In the genomic region with DNA sequence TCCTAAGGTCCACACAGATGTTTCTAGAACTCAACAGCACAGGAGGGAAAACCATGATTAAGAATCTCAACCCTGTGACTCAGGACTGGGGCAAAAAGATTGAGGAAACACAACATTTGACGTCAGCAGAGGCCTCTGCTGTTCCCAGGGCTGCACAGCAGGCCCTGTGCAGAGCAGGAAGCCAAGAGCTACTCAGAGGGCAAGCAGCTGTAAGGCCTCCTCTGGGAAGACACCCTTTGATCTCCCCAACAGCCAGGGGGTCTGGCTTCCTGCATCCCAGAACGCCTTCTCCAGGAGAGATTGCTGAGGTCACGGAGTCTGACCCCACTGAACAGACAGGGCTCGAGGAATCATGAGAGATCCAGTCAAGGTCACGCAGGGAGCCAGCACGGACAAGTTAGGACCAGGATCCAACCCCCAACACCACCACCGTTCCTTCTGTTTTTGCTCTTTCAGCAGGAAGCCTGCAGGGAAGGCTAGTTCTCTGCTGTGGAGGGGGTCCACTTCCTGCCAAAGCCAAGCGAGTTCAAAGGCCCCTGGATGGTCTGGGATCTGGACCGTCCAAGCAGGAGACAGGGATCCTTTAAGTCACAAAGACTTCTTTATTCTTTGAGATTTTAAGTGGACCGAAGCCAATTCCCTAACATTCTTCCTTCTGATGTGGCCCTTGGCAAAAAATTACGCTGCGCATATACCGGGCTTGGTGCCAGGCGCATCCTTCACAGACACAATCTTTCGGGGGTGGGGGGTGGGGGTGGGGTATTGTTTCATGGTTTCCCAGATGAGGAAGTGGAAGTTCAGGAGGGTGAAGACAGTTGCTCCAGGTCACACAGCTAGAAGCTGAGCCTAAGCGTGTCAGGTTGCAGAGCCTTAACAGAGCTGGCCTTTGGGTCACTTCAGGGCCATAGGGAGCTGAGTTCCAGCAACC, we compare ENCODE assay signal across 7 mouse cellular contexts. TPM values are rescaled to one million over a fixed set of nuclear protein-coding genes. Genes with fewer than 3 reads are reported as not detected.
DNase-seq lines count a peak whose midpoint lies in the region; ATAC-seq and TF ChIP-seq lines count a peak whose summit lies in the region.

No protein-coding gene starts in this region.

- no peak overlapping the region for H3K4me3 ChIP-seq in intestine, embryonic 15.5 days (replicated peaks)
- H3K4me3 ChIP-seq in liver, embryonic 15.5 days (replicated peaks): no peak overlapping the region
- no peak overlapping the region for H3K4me3 ChIP-seq in neural tube, embryonic 14.5 days (ENCODE audit: low read depth, low read length)

- no peaks in the 10 kb centered on the region for H3K36me3 ChIP-seq in intestine, embryonic 15.5 days
- no peaks in the 10 kb centered on the region for H3K36me3 ChIP-seq in liver, embryonic 15.5 days (replicated peaks)
- H3K36me3 ChIP-seq in neural tube, embryonic 14.5 days (ENCODE audit: control insufficient read depth, insufficient read depth, low read length): no peaks in the 10 kb centered on the region

- no peak for TF ChIP-seq CTCF in brain, embryonic 14.5 days (IDR thresholded peaks at IDR 0.05; ENCODE audit: borderline replicate concordance, extremely low read depth, insufficient read depth, insufficient read length)

- no peak overlapping the region for H3K4me2 ChIP-seq in intestine, embryonic 15.5 days (replicated peaks)
- no peak overlapping the region for H3K4me2 ChIP-seq in liver, embryonic 15.5 days
- H3K4me2 ChIP-seq in neural tube, embryonic 14.5 days (ENCODE audit: low read depth, low read length): no peak overlapping the region

- peaks cover 24% of the 10 kb centered on the region for H3K4me1 ChIP-seq in intestine, embryonic 15.5 days (replicated peaks)
- H3K4me1 ChIP-seq in liver, embryonic 15.5 days (replicated peaks): peaks cover 18% of the 10 kb centered on the region
- no peaks in the 10 kb centered on the region for H3K4me1 ChIP-seq in neural tube, embryonic 14.5 days (ENCODE audit: control insufficient read depth, insufficient read depth, low read length)

- 29% methylated on average over 16 of the region's 16 CpGs for WGBS in intestine, embryonic 15.5 days
- WGBS in liver, embryonic 15.5 days (ENCODE audit: insufficient replicate concordance): 45% methylated on average over 16 of the region's 16 CpGs
- WGBS in neural tube, embryonic 14.5 days: 58% methylated on average over 16 of the region's 16 CpGs

- H3K27ac ChIP-seq in intestine, embryonic 15.5 days: peak overlapping the region; percentile 86
- H3K27ac ChIP-seq in liver, embryonic 15.5 days (replicated peaks): peak overlapping the region; percentile 53
- H3K27ac ChIP-seq in neural tube, embryonic 14.5 days (ENCODE audit: low read depth, low read length): peak overlapping the region; percentile 53

- no peaks in the 10 kb centered on the region for H3K27me3 ChIP-seq in intestine, embryonic 15.5 days (replicated peaks)
- H3K27me3 ChIP-seq in liver, embryonic 15.5 days: peaks cover 32% of the 10 kb centered on the region
- no peaks in the 10 kb centered on the region for H3K27me3 ChIP-seq in neural tube, embryonic 14.5 days (ENCODE audit: control insufficient read depth, insufficient read depth, low read length)

- DNase-seq in Muller cell, postnatal 12 days (ENCODE audit: inconsistent ontology term): peak; percentile 63
- peak; percentile 65 for DNase-seq in brain, embryonic 14.5 days (ENCODE audit: low read depth)
- DNase-seq in T-cell, adult 2 months (ENCODE audit: low spot score): no peak

- ATAC-seq in granulocyte monocyte progenitor cell, adult 5-6 weeks (replicated peaks; ENCODE audit: poor library complexity, severe bottlenecking): peak; percentile 69
- peak; percentile 84 for ATAC-seq in intestine, embryonic 15.5 days
- peak; percentile 64 for ATAC-seq in liver, embryonic 15.5 days (ENCODE audit: insufficient read depth)
- ATAC-seq in neural tube, embryonic 14.5 days (ENCODE audit: low read depth): no peak

- TF ChIP-seq POLR2A in brain, embryonic 14.5 days (IDR thresholded peaks at IDR 0.05; ENCODE audit: borderline replicate concordance, extremely low read depth, insufficient read depth, insufficient read length, poor library complexity, severe bottlenecking): no peak

- no peaks in the 10 kb centered on the region for H3K9me3 ChIP-seq in intestine, embryonic 15.5 days
- no peaks in the 10 kb centered on the region for H3K9me3 ChIP-seq in liver, embryonic 15.5 days (replicated peaks)
- no peaks in the 10 kb centered on the region for H3K9me3 ChIP-seq in neural tube, embryonic 14.5 days (ENCODE audit: control insufficient read depth, low read length)

- H3K9ac ChIP-seq in intestine, embryonic 15.5 days: no peak overlapping the region
- no peak overlapping the region for H3K9ac ChIP-seq in liver, embryonic 15.5 days
- H3K9ac ChIP-seq in neural tube, embryonic 14.5 days (replicated peaks; ENCODE audit: low read depth, low read length): no peak overlapping the region

RNA-seq across cellular contexts. Expression of gene Zfp362, which starts 34.2 kb away (rescaled TPM):
- 70.0 and 94.1 TPM in 2 replicates for polyA plus RNA-seq in brain, embryonic 14.5 days (2012; rRNA removed)
- total RNA-seq in granulocyte monocyte progenitor cell, adult 5-6 weeks (2014; fragmentation: Nextera tagmentation): 32.7 and 40.1 TPM in 2 replicates
- 3.7 and 4.4 TPM in 2 replicates for total RNA-seq in granulocyte monocyte progenitor cell, adult 5-6 weeks (2017)
- polyA plus RNA-seq in intestine, embryonic 15.5 days (2015; fragmentation: Nextera tagmentation; extraction: Ambion mirVana): 22.8 and 23.5 TPM in 2 replicates
- polyA plus RNA-seq in liver, embryonic 15.5 days (2015; fragmentation: Nextera tagmentation; extraction: Ambion mirVana): 6.5 and 6.8 TPM in 2 replicates
- polyA plus RNA-seq in neural tube, embryonic 14.5 days (2014; fragmentation: Nextera tagmentation; extraction: Ambion mirVana): 26.2 and 33.1 TPM in 2 replicates

RNA-seq across cellular contexts. Expression of gene Trim62, which starts 43.3 kb away (rescaled TPM):
- polyA plus RNA-seq in brain, embryonic 14.5 days (2012; rRNA removed): 15.4 and 33.5 TPM in 2 replicates
- 0.34 and 2.1 TPM in 2 replicates for total RNA-seq in granulocyte monocyte progenitor cell, adult 5-6 weeks (2014; fragmentation: Nextera tagmentation)
- total RNA-seq in granulocyte monocyte progenitor cell, adult 5-6 weeks (2017): 0.10 and 0.30 TPM in 2 replicates
- polyA plus RNA-seq in intestine, embryonic 15.5 days (2015; fragmentation: Nextera tagmentation; extraction: Ambion mirVana): 3.5 and 3.8 TPM in 2 replicates
- polyA plus RNA-seq in liver, embryonic 15.5 days (2015; fragmentation: Nextera tagmentation; extraction: Ambion mirVana): 0.18 and 0.20 TPM in 2 replicates
- polyA plus RNA-seq in neural tube, embryonic 14.5 days (2014; fragmentation: Nextera tagmentation; extraction: Ambion mirVana): 28.8 and 31.1 TPM in 2 replicates
